Mouse (Mus musculus) megakaryocyte progenitor cell, adult 5-6 weeks (primary cell): ENCODE results near the gene Gm20662. TPM values are rescaled to one million over a fixed set of nuclear protein-coding genes. Genes with fewer than 3 reads are reported as not detected.
"Not testable (repeated sequence)": the region's sequence is repeated elsewhere in the genome, so short reads cannot be mapped to it uniquely, and the experiment has no call there.

Experiments used
- ATAC-seq: replicated peaks from 2 replicates; pipeline ENCODE4 v1.8.0; 2016; ENCODE audit warnings: mild to moderate bottlenecking, moderate TSS enrichment, inconsistent platforms; ENCODE audit not compliant: poor library complexity
- total RNA-seq, 2 experiments: library from RNA; stranded (forward) in 1 of 2; stranded (reverse) in 1 of 2; fragments of 157-497, 149-512 nt in 1 of 2; fragments of 200-1000 nt in 1 of 2; gene quantifications; 2 replicates each; pipeline versions ENCODE4 v1.2.3 to v1.2.4; 2015 to 2017

Gm20662 gene
- total RNA-seq, 2 experiments from 2014 or later, result 1.9 TPM; not detected in 1

DNA sequence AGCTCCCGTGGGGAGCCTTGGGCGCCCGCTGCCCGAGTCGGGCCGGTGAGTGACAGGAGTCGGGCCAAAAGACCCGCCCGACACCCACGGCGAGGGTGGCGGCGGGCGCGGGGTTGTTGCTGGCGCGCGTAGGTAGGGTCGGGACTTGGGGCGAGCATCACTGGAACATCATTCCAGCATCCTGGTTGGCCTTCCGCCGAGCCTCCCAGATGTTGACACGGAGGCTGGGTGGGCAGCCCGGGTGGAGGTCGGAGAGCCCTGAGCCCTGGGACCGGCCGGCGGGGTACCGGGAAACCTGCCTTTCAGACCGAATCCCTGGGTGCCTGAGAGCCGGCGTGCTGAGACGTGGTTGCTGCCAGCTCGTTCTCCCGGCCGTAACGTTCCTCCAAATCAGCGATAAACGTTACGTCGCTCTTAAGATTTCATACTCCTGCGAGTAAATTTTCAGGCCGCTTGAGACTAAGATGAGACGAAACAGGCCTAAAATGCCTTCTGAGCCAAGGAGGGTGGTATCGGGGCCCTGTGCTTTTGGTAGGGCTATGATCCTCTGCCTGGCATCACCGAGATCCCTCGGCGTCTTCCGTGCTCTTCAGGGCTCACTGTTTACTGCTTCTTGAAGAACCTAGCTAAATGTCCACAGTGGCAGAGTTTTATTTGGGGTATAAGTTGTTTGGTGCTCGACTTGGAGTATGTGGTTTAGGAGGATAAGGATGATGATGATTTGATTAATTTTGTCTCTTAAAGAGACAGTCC, 6.8 kb downstream of the Gm20662 start:
- ATAC-seq, result 0 out of 2 replicates have a peak, but pooled peaks have one; percentile 5

DNA sequence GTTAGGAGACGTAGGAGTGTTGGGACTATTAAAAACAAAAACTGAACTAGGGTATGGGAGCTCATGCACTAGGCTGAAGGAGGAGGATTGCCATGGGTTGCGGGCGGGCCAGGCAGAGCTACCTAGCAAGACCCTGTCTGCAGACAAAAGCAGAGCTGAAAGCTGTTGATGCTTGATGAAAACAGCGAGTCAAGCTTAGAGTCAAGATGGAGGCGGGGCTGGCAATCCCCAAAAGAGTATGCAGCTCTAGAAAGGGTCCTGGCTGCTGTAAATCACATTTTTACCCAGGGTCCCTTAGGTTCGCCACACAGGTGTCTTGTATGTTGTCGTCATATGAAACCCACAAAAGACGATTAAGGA, 7.4 kb downstream of the Gm20662 start:
- ATAC-seq, result no peak

- no peak for ATAC-seq
These were observed 11.9 kb downstream of the Gm20662 start for GRCm38 (mm10) chr9:108008041-108008440.

DNA sequence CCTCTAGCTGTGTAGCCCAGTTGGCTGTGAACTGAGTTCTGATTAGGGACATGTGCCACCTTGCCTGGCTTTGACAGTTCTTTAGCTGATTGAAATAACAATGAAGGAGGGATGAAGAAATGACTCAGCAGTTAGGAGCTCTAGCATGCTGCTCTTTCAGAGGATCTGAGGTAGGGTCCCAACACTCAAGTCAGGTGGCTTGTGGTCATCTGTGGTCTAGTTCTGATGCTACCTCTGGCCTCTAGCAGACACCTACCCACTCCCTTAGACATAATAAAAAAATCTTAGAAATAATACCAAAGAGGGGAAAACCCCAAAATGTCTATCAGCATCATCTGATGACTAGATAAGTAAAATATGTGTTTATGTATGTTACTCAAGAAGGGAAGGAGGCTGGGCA, 14.2 kb downstream of the Gm20662 start:
- peak; percentile 39; the same call in 1 of the 2 replicates for ATAC-seq

DNA sequence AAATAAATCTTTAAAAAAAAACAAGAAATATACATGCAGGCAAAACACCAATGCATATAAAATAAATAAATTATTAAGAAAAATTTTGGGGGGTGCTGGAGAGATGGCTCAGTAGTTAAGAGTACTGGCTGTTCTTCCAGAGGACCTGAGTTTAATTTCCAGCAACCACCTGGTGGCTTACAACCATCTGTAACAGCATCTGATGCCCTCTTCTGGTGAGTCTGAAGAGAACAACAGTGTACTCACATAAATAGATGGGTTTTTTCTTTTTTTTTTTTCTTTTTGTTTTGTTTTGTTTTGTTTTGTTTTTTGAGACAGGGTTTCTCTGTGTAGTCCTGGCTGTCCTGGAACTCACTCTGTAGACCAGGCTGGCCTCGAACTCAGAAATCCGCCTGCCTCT, 17.4 kb downstream of the Gm20662 start:
- ATAC-seq, result not testable (repeated sequence)

- ATAC-seq, result no peak
These were observed 21.0 kb downstream of the Gm20662 start for GRCm38 (mm10) chr9:108017127-108017526.

DNA sequence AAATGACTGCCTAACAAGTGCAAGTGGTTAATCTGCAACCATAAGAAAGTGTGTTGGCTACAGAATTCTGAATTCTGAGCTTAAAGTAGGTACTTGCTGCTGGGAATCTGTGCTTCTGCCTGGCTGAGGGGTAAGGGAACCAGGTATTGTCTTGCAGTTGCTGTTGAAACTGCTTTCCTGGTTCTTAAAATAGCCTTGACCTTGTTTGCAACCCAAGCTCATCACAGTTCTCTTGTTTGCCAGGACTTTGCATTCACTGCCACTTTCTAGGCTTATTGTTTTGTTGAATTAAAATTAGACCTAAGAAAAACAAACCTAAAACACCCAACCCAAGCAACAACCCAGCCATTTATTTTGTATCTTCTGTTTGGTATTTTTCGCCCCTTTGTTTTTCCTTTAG, 24.6 kb downstream of the Gm20662 start:
- no peak for ATAC-seq

- no peak for ATAC-seq
These were observed 27.1 kb downstream of the Gm20662 start for GRCm38 (mm10) chr9:108023216-108023615.

DNA sequence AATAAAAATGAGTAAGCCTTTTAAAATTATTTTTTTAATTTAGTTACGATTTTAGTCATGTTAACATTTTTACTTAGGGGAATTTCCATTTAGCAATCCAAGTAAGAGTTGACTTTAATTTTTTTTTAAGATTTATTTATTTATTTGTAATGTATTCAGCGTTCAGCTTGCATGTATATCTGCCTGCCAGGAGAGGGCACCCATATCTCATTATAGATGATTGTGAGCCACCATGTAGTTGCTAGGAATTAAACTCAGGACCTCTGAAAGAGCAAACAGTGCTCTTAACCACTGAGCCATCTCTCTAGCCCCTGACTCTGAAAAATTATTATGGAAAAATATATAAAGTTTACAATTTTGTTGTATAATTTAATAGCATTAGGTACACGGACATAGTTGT, 30.4 kb downstream of the Gm20662 start:
- no peak for ATAC-seq

DNA sequence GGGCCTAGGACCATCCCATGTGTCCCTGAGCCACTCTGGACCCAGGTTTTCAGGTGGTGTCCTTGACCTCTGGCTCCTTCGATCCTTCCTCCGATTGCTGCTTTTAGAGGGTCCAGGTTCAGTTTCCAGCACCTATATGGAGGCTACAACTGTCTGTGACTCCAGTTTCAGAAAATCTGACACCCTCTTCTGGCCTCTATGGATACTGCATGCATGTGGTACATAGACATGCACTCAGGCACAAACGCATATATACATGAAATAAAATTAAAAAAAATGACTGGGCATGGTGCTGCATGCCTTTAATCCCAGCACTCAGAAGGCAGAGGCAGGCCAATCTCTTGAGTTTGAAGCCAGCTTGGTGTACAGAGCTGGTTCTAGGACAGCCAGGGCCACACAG, 31.7 kb downstream of the Gm20662 start:
- no peak for ATAC-seq

- no peak for ATAC-seq
These were observed 36.0 kb downstream of the Gm20662 start for GRCm38 (mm10) chr9:108032126-108032525.

DNA sequence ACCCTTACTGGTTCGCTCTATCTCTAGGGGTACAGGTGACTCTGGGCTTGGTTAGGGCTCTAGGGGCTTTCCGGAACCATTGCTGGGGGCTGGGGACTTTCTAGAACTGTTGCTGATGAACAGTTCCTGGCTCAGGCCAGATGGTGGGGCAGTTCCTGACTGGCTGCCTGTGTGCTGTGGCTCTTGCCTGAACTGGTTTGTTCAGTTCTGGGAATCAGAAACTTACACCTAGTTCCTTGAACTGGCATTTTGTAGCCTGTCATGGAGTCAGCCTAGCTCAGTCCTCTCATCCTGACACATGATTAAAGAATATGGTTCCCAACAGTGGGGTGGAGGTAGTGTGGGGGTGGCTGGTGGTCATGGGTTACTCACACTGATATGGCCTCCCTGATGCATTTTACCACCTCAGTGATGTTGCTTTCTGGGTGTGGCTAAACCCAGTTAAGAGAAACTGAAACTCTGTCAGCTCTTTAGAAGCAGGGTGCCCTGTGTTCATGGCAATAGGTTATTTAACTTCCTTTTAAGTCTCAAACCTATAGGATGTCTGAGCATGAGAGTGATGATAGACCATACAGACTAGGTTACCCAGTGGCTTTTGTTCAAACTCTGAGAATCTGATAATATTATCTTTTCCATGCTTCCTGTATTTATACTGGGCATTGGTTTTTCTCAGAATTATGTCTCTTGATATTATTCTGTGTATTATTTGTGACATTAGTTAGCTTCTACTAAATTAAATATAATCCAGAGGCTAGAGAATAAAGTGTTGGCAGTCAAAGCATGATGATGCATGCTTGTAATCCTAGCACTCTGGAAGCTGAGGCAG, 39.4 kb downstream of the Gm20662 start:
- peak; percentile 60 for ATAC-seq

- ATAC-seq, result no peak
These were observed 48.8 kb downstream of the Gm20662 start for GRCm38 (mm10) chr9:108044751-108045492.

GRCm38 (mm10) chr9:108046582-108046981, 50.4 kb downstream of the Gm20662 start:
- no peak for ATAC-seq

GRCm38 (mm10) chr9:108047601-108048565, 51.7 kb downstream of the Gm20662 start:
- ATAC-seq, result 0 out of 2 replicates have a peak, but pooled peaks have one; percentile 8

- ATAC-seq, result no peak
These were observed 52.4 kb downstream of the Gm20662 start for GRCm38 (mm10) chr9:108048566-108048955.

- peak; percentile 79 for ATAC-seq
These were observed 52.9 kb downstream of the Gm20662 start, which contains the start of gene Gmppb for GRCm38 (mm10) chr9:108049016-108049455. Gene Gmppb (plus strand): TSS chr9:108049242.

GRCm38 (mm10) chr9:108049561-108050251, 53.6 kb downstream of the Gm20662 start:
- ATAC-seq, result peak; percentile 9

DNA sequence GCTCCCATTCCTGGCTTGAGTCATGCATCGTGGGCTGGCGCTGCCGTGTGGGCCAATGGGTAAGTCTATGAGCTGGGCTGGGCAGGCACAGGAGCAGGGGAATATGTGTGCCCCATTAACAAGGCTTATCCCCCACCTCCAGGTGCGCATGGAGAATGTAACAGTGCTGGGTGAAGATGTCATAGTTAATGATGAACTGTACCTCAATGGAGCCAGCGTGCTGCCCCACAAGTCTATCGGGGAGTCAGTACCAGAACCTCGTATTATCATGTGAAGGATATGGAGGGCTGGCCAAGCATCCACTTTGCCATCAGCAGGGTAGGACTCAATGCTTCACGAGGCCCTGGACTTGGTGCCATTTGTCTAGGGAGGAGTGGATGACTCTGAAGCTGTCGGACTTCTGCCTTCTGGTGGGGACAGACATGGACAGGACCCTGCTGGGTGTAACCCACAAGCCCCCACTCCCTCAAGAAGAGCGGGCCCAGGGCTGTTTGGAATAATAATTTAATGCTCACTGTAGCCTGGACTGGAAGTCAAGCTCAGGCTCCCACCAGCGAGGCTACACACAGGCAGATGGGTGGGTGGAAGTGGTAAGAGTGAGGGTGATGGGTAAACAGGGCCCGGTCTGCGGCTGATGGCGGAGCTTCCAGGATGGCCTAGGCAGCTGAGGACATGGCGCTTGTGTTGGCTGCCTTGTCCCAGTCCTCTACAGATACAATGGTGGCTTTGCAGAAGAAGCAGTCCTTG, 55.2 kb downstream of the Gm20662 start:
- no peak for ATAC-seq
